Mouse (Mus musculus) 3T3-L1 (cell line): ENCODE measurements around the gene Olfr630.
A peak's percentile ranks its signal among the peaks of the same experiment; 100 is the strongest.
"Not testable (repeated sequence)": the region's sequence is repeated elsewhere in the genome, so short reads cannot be mapped to it uniquely, and the experiment has no call there.

Source experiments
- DNase-seq: peaks from one replicate; pipeline ENCODE4 v3.0.0-alpha.2; 2015; ENCODE audit warnings: low read depth, low spot score

Gene Olfr630

GRCm38 (mm10) chr7:103757233-103757632 is at the start of gene Olfr630:
Gene Olfr630, minus strand, starts transcription at chr7:103757333.
- no peak for DNase-seq

DNA sequence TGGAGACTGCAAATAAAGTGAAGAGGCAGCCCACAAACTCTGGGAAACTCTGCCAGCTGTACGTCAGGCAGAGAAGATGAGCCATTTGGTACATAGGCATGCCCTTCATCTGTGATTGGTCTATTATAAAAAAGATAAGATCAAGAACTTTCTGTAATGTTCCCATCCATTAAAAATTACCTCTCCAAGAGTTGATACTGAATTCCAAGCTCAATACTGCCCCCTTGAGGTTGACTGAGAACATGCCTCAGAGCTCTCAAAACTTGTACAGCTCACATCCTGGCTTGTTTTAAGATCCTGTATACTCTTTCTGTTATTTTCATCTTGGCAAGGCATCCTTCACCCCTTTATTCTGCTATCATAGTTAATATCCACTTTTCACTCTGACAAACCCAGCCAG is 49.7 kb upstream of the Olfr630 start:
- DNase-seq = peak; percentile 35

- peak; percentile 1 for DNase-seq
These were observed 35.7 kb upstream of the Olfr630 start for GRCm38 (mm10) chr7:103792669-103793388.

DNA sequence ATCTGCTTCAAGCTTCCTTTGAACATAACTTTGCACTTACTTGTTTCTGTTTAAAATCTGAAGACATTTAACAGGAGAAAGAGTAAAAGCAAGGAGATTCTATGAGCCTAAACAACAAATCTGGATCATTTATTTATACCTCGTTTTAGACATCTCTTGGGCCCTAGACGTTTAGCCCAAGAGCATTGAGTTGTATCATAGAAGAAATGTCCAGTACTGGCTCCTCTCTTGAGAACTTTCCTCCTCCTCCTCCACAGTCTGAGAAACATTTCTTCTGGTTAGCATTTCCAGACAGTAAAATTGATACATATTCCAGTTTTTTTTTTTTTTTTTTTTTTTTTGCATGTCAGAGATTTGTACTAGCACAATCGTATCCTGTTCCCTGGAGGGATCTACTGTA is 34.6 kb upstream of the Olfr630 start, which contains the start of gene Olfr67:
Gene Olfr67 (minus strand): TSS at position 101 of the 400 bp plus-strand sequence.
- no peak for DNase-seq

DNA sequence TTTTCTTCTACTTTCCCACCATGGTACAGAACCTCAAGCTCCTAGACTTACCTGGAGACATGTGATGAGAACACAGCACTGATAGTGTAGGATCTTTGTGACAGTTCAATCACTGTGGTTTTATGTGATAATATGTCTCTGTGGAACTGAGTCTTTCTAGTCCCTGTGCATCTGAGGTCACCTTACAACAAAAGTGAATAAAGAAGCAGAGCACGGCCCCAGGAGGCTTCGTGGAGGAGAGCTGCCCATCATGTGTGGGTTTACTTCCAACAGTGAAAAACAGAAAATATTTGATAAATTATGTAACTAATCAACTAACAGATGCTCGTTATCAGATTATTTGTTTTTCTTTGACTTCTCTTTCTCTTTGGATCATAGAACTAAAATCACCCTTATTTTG is 22.5 kb upstream of the Olfr630 start, which contains the start of gene Olfr68:
Gene Olfr68 (minus strand): TSS at position 101 of the 400 bp plus-strand sequence.
- DNase-seq = no peak

DNA sequence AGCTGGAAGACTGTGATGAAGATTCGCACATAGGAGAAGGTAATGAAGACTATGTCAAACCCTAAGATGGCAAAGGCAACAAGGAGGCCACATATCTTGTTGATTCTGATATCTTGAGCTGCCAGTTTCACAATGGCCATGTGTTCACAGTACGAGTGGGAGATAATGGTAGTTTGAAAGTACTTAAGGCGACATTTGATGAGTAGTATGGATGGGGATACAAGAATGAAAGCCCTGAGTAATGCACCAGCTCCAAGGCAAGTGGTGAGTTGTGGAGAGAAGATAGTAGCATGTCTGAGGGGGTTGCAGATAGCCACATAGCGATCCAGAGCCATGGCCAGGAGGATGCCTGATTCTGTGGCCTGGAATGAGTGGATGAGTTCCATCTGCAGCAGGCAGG is 20.5 kb upstream of the Olfr630 start:
- DNase-seq = not testable (repeated sequence)

DNA sequence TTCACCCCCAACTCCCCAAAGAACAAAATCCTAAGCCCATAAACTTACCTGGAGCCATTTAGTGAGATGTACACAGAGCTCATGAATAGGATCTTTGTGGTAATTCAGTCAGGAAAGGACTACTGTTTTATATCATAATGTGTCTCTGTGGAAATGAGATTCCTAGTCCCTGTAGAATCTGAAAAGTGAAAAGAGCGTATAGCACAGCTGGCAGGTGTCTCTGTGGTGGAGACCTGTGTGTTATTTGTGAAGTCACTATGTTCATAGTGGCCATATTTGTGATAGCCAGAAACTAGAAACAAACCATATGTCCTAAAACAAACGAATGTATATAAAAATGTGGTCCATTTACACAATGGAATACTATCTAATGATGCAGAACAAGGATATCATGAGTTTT is 14.4 kb upstream of the Olfr630 start, which contains the start of gene Olfr69:
Gene Olfr69 (minus strand): TSS at position 101 of the 400 bp plus-strand sequence.
- DNase-seq = no peak

- DNase-seq = not testable (repeated sequence)
These were observed 10.6 kb upstream of the Olfr630 start for GRCm38 (mm10) chr7:103767687-103768086.

GRCm38 (mm10) chr7:103762212-103762611 is 5.1 kb upstream of the Olfr630 start:
- not testable (repeated sequence) for DNase-seq

GRCm38 (mm10) chr7:103744843-103745242 is 12.3 kb downstream of the Olfr630 start, which contains the start of gene Olfr629:
Gene Olfr629, minus strand, starts transcription at chr7:103744943.
- DNase-seq = no peak

- no peak for DNase-seq
These were observed 27.1 kb downstream of the Olfr630 start, which contains the start of gene Olfr628 for GRCm38 (mm10) chr7:103730074-103730473. Gene Olfr628, plus strand, starts transcription at chr7:103730374.

- not testable (repeated sequence) for DNase-seq
These were observed 40.7 kb downstream of the Olfr630 start for GRCm38 (mm10) chr7:103716398-103716797.

- no peak for DNase-seq
These were observed 42.8 kb downstream of the Olfr630 start, which contains the start of gene Olfr243 for GRCm38 (mm10) chr7:103714371-103714770. Gene Olfr243, plus strand, starts transcription at chr7:103714671.

DNA sequence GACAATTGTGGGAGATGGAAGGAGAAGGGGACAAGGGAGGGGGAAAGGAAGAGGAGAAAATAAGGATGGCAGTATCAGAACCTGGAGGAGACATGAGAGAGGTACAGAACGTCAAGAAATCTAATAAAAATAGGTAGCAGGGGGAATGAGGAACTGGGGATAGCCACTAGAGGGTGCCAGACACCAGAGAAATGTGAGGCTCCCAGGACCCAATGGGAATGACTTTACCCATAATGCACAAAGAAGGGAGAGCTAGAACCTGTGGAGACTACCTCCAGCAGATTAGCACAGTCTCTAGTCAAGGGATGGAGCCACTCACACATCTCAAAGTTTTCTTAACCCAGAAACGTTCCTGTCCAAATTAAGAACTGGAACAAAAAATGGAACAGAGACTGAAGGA is 45.1 kb downstream of the Olfr630 start:
- DNase-seq = no peak
